Mouse (Mus musculus): ENCODE measurements at regions not wholly inside any gene's neighbourhood (a gene's known extent, or its start where the extent isn't known, plus 50 kb on each side); places are given as distances from the start of the nearest gene placed in this dataset.

- TF ChIP-seq POLR2A (IDR thresholded peaks at IDR 0.05; ENCODE audit: insufficient read depth, low read length) (no peak), CTCF (IDR thresholded peaks at IDR 0.05; ENCODE audit: low read depth, low read length) (no peak)
Observed at GRCm38 (mm10) chr19:32933676-32934075, 176.4 kb downstream of the Pten start.

Measured in ES-Bruce4 (cell line).